Mouse (Mus musculus) G1E (cell line): ENCODE measurements at regions not wholly inside any gene's neighbourhood (a gene's known extent, or its start where the extent isn't known, plus 50 kb on each side); places are given as distances from the start of the nearest gene placed in this dataset.

ENCODE experiments used
- ATAC-seq: 2 replicates; pipeline ENCODE4 v1.8.0; 2016; ENCODE audit warnings: mild to moderate bottlenecking; ENCODE audit not compliant: insufficient number of reproducible peaks, poor library complexity, low FRiP score, severe bottlenecking; ENCODE audit errors: extremely low read depth
- DNase-seq: peaks from one replicate; pipeline ENCODE4 v3.0.0; 2012; ENCODE audit warnings: low spot score
- H3K27me3 ChIP-seq: 2 replicates; pipeline ENCODE4 v1.6.1; 2012; ENCODE audit warnings: mild to moderate bottlenecking, low read length, inconsistent platforms; ENCODE audit not compliant: insufficient read depth
- H3K36me3 ChIP-seq: replicated peaks from 2 replicates; pipeline ENCODE3; 2012; ENCODE audit warnings: mild to moderate bottlenecking, inconsistent platforms
- H3K4me1 ChIP-seq: 2 replicates; pipeline ENCODE4 v1.6.1; 2012; ENCODE audit warnings: low read depth, low read length, inconsistent platforms, mixed read lengths; ENCODE audit not compliant: insufficient read depth
- H3K4me3 ChIP-seq: 2 replicates; pipeline ENCODE4 v1.5.1; 2012; ENCODE audit warnings: low read depth, mild to moderate bottlenecking, inconsistent platforms, low read length, moderate library complexity, mixed read lengths
- H3K9me3 ChIP-seq: replicated peaks from 2 replicates; pipeline ENCODE4 v1.6.1; 2012; ENCODE audit warnings: inconsistent platforms
- CTCF ChIP-seq: IDR thresholded peaks from 2 replicates; pipeline ENCODE4 v1.5.1; 2012; ENCODE audit warnings: low read depth, low read length, inconsistent platforms, mixed read lengths
- GATA1 ChIP-seq: IDR thresholded peaks from 2 replicates; pipeline ENCODE4 v1.6.1; 2012; ENCODE audit warnings: borderline replicate concordance, low read length, inconsistent platforms, mixed read lengths
- GATA2 ChIP-seq: IDR thresholded peaks from 2 replicates; pipeline ENCODE4 v1.6.1; 2012; ENCODE audit warnings: low read depth, low read length, inconsistent platforms, borderline replicate concordance
- POLR2AphosphoS5 ChIP-seq: IDR thresholded peaks from 2 replicates; pipeline ENCODE4 v1.6.1; 2012; ENCODE audit warnings: low read depth, low read length, inconsistent platforms; ENCODE audit not compliant: insufficient replicate concordance
- TAL1 ChIP-seq: conservative IDR thresholded peaks from 2 replicates; pipeline ENCODE4 v1.6.1; 2012; ENCODE audit warnings: low read depth, low read length, inconsistent platforms, mixed read lengths

DNA sequence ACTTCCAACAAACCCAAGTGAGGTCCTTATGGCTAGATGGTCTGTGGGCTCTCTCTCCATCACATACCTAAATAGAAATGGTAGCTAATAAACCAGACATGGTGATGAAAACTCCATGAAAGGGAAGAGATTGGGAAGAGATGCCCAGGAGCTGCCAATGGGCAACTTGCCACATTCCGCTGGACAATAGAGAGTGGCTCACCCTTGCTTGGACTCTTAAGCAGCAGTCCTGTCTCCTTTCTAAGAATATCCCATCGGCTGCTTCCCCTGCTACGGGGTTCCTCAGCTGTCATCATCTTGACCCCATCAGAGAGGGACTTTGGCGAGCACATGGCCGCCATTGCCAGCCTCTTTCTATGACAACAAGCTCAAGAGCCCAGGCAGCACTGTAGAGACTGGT, 193.4 kb upstream of the Spred2 start:
- Histone ChIP-seq H3K36me3 (no peaks in the 10 kb centered on the region), H3K4me3 (no peak overlapping the region), H3K4me1 (no peaks in the 10 kb centered on the region), H3K27me3 (peaks cover 8% of the 10 kb centered on the region; the same call in 1 of the 2 replicates), H3K9me3 (no peaks in the 10 kb centered on the region)
- TF ChIP-seq GATA1, result no peak
- no peak for DNase-seq
- no peak for ATAC-seq

DNA sequence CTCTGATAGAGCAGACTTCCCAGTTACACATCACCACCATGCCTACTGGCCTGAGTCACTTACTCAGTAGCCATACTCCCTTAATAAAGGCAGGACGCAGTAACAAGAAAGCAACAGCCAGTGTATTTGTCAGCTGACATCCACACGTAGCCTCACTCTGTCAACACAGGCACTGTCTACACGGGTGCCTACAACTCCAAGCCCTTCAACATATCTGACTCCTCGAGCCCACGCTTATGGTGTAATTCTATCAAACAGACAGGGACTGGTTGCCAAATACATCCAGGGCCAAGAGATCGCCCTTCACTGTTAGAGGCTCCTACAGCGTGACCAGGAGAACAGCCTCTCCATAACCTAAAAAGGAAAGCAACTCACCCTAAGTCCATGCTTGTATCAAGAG, 188.1 kb upstream of the Spred2 start:
- Histone ChIP-seq H3K9me3 (no peaks in the 10 kb centered on the region), H3K27me3 (peaks cover 8% of the 10 kb centered on the region), H3K36me3 (no peaks in the 10 kb centered on the region), H3K4me3 (no peak overlapping the region), H3K4me1 (no peaks in the 10 kb centered on the region)
- ATAC-seq (no peak), DNase-seq (no peak)
- no peak for TF ChIP-seq CTCF
- no peak for TF ChIP-seq GATA1

DNA sequence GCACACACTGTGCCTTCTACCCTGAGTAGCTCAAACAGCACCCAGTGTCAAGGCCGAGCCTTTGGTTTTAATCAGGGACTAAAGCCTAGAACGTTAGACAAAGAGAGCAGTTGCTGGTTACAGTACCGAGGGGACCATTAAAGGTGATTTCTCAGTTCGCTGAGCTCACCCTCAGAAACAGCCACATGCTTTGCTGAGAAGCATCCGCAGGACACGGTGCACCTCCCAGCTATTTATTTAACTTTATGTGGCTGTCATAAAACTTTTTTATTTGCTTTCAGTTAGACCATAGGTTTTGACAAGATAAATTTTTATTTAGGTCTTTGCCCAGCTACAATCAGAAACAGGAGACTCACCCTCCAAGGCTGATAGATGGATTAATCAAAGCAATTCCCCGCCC, 187.2 kb upstream of the Spred2 start:
- ATAC-seq (no peak), DNase-seq (no peak)
- peaks cover 5% of the 10 kb centered on the region; the same call in 1 of the 2 replicates for H3K27me3 ChIP-seq
- no peaks in the 10 kb centered on the region for H3K4me1 ChIP-seq
- TF ChIP-seq GATA1, result no peak
- H3K36me3 ChIP-seq, result no peaks in the 10 kb centered on the region
- no peak overlapping the region for H3K4me3 ChIP-seq
- no peaks in the 10 kb centered on the region for H3K9me3 ChIP-seq

DNA sequence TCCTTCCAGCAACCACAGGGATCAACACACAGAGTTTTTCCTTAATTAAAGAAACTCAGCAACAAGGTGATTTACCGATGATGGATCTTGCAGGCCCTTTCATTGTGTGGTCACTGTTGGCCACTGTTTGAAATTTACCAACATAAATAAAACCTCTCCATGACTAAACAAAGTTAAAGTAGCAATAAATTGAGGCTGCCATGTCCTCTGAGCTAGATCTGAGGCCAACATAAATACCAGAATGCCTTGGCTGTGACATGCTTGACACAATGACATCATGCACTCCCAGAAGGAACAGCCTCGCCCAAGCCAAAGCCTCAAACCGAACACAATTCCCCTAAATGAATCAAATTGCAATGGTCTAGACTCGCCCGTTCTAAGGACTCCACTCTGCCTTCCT, 186.8 kb upstream of the Spred2 start:
- H3K4me3 ChIP-seq, result no peak overlapping the region
- DNase-seq (no peak), ATAC-seq (no peak)
- TF ChIP-seq CTCF (no peak), TAL1 (no peak), GATA1 (no peak), POLR2AphosphoS5 (no peak), GATA2 (no peak)
- H3K9me3 ChIP-seq, result no peaks in the 10 kb centered on the region
- H3K36me3 ChIP-seq, result no peaks in the 10 kb centered on the region
- no peaks in the 10 kb centered on the region for H3K4me1 ChIP-seq
- H3K27me3 ChIP-seq, result peaks cover 3% of the 10 kb centered on the region; the same call in 1 of the 2 replicates

DNA sequence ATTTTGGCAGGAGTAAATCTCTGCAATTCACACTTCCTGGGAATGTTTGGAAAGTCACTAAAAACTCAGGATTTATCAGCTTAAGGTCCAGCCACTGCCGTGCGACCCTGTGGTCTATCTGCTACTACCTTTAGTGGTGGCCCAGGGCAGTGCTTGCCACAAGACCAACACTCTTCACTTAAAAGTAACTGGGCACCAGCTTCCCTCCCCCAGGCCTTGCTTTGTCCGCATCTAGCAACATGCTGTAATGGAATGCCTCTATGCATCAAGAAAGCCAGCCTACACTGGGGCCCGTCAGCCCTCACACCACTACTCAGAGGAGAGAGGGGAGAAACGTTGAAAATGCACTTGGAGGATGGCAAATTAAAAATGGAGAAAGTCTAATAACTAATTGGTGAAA, 186.4 kb upstream of the Spred2 start:
- ATAC-seq (no peak), DNase-seq (no peak)
- peaks cover 3% of the 10 kb centered on the region; the same call in 1 of the 2 replicates for H3K27me3 ChIP-seq
- no peaks in the 10 kb centered on the region for H3K36me3 ChIP-seq
- no peaks in the 10 kb centered on the region for H3K4me1 ChIP-seq
- H3K9me3 ChIP-seq, result no peaks in the 10 kb centered on the region
- no peak overlapping the region for H3K4me3 ChIP-seq
- no peak for TF ChIP-seq POLR2AphosphoS5

DNA sequence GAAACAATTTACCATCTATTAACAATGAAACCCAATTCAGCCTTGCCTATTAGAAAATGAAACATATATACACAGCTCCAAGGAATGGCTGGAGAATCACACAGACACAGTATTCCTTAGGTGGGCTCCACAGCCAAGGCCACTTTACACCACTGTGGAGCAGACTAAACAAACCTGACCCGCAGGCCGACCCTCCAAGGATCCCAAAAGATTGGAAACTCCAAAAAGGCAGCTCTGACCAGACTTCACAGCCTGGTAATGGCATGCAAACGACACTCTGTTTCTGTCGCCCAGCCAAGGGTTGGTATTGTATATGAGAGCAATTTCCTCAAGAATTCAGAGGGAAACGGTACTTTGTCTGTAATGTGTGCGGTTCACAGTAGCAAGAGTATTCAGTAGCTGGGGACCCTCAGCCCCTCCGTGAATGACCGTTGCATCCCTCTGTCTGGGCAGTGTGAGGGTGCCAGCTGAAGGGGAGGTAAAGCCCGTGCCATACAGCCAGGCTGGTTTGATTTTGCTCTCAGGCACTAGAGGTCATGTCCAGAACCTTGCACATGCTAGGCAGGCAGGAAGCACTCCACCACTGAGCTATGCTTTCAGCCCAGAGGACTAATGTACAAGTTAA, 184.5 kb upstream of the Spred2 start:
- ATAC-seq (no peak), DNase-seq (no peak)
- TF ChIP-seq TAL1 (no peak), GATA2 (no peak), POLR2AphosphoS5 (no peak), GATA1 (no peak), CTCF (no peak)
- peaks cover 3% of the 10 kb centered on the region; the same call in 1 of the 2 replicates for H3K27me3 ChIP-seq
- no peaks in the 10 kb centered on the region for H3K4me1 ChIP-seq
- H3K9me3 ChIP-seq, result no peaks in the 10 kb centered on the region
- H3K4me3 ChIP-seq, result no peak overlapping the region
- no peaks in the 10 kb centered on the region for H3K36me3 ChIP-seq

DNA sequence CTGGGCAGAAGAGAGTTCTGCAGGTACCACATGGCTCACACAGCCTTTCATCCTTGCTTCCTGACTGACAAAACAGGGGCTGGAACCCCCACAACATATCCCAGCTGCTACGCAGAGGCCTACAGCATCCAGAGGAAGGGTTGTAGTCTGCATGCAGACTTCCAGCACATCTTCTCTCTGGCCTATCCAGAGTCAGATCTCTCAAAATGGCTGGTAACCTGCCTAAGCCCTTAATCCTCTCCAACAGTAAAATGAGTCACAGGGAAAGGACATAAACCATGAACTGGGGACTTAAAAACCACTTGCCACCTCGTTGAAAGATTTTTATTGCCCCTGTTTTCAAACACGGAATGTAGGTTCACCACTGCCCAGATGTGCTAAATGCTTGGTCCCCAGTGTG, 183.6 kb upstream of the Spred2 start:
- no peaks in the 10 kb centered on the region for H3K4me1 ChIP-seq
- H3K4me3 ChIP-seq, result no peak overlapping the region
- H3K9me3 ChIP-seq, result no peaks in the 10 kb centered on the region
- H3K36me3 ChIP-seq, result no peaks in the 10 kb centered on the region
- no peak for ATAC-seq
- no peak for DNase-seq
- H3K27me3 ChIP-seq, result peaks cover 3% of the 10 kb centered on the region; the same call in 1 of the 2 replicates
- TF ChIP-seq GATA2 (no peak), GATA1 (no peak), POLR2AphosphoS5 (no peak)
